Mouse (Mus musculus): ENCODE measurements around the gene Snrpc. TPM values are rescaled to one million over a fixed set of nuclear protein-coding genes. Genes with fewer than 3 reads are reported as not detected.

The Snrpc gene
- polyA plus RNA-seq, 2 experiments = 85.1 to 145 TPM

GRCm38 (mm10) chr17:27851076-27851475 is 13.1 kb downstream of the Snrpc start:
- no peak overlapping the region for H3K4me2 ChIP-seq (ENCODE audit: low read depth)
- no peak overlapping the region for H3K4me3 ChIP-seq (ENCODE audit: insufficient read depth in 1 of 2, low read depth in 2 of 2, low read length in 2 of 2)
- WGBS (ENCODE audit: insufficient replicate concordance) = 26% methylated on average over 3 of the region's 3 CpGs
- H3K27ac ChIP-seq = no peak overlapping the region
- peaks cover 39% of the 10 kb centered on the region for H3K36me3 ChIP-seq (replicated peaks; ENCODE audit: control insufficient read depth, insufficient read depth, low read depth)
- DNase-seq (ENCODE audit: low read depth in 3 of 3, low spot score in 3 of 3) (no peak), ATAC-seq (ENCODE audit: insufficient read depth) (no peak)
- peaks cover 3 to 5% of the 10 kb centered on the region in 2 experiments; a peak in 2 of 4 replicates for H3K4me1 ChIP-seq (replicated peaks; ENCODE audit: control insufficient read depth in 2 of 2, insufficient read depth in 2 of 2, low read length in 1 of 2)
- H3K9ac ChIP-seq (replicated peaks) = no peak overlapping the region
- TF ChIP-seq EP300 (IDR thresholded peaks at IDR 0.05; ENCODE audit: low read depth) (no peak), CTCF (IDR thresholded peaks at IDR 0.05; ENCODE audit: low read depth) (no peak)
- no peaks in the 10 kb centered on the region for H3K9me3 ChIP-seq (ENCODE audit: control insufficient read depth, low read length)
- no peaks in the 10 kb centered on the region for H3K27me3 ChIP-seq (ENCODE audit: control insufficient read depth, insufficient read depth, low read length)

- peak within 1 kb of the TSS; percentile 95 for H3K4me2 ChIP-seq (ENCODE audit: low read depth)
- no peaks in the 10 kb centered on the region for H3K27me3 ChIP-seq (ENCODE audit: control insufficient read depth, insufficient read depth, low read length)
- H3K4me3 ChIP-seq (ENCODE audit: insufficient read depth in 1 of 2, low read depth in 2 of 2, low read length in 2 of 2) = peak within 1 kb of the TSS; percentile 69 to 91
- peaks cover 15% of the 10 kb centered on the region for H3K36me3 ChIP-seq (replicated peaks; ENCODE audit: control insufficient read depth, insufficient read depth, low read depth)
- peak; percentile 72 to 78 (median 76) for DNase-seq (ENCODE audit: low read depth in 3 of 3, low spot score in 3 of 3)
- no peaks in the 10 kb centered on the region for H3K9me3 ChIP-seq (ENCODE audit: control insufficient read depth, low read length)
- 0% methylated on average over 54 of the region's 54 CpGs for WGBS (ENCODE audit: insufficient replicate concordance)
- peak within 1 kb of the TSS; percentile 71 for H3K27ac ChIP-seq
- peak; percentile 81 for ATAC-seq (ENCODE audit: insufficient read depth)
- TF ChIP-seq EP300 (IDR thresholded peaks at IDR 0.05; ENCODE audit: low read depth) (no peak), CTCF (IDR thresholded peaks at IDR 0.05; ENCODE audit: low read depth) (no peak)
- peak within 1 kb of the TSS; percentile 70 for H3K9ac ChIP-seq (replicated peaks)
- peaks cover 30 to 33% of the 10 kb centered on the region in 2 experiments for H3K4me1 ChIP-seq (replicated peaks; ENCODE audit: control insufficient read depth in 2 of 2, insufficient read depth in 2 of 2, low read length in 1 of 2)
Observed at GRCm38 (mm10) chr17:27856265-27856797, 18.4 kb downstream of the Snrpc start, which contains the start of gene Uhrf1bp1. Uhrf1bp1 (plus strand) TSS chr17:27856441.

GRCm38 (mm10) chr17:27856798-27857648 is 19.1 kb downstream of the Snrpc start:
- Histone ChIP-seq H3K36me3 (replicated peaks; ENCODE audit: control insufficient read depth, insufficient read depth, low read depth) (peaks cover 12% of the 10 kb centered on the region), H3K4me3 (ENCODE audit: insufficient read depth in 1 of 2, low read depth in 2 of 2, low read length in 2 of 2) (peak overlapping the region; percentile 69 to 91), H3K27me3 (ENCODE audit: control insufficient read depth, insufficient read depth, low read length) (no peaks in the 10 kb centered on the region), H3K4me1 (replicated peaks; ENCODE audit: control insufficient read depth in 2 of 2, insufficient read depth in 2 of 2, low read length in 1 of 2) (peaks cover 30 to 33% of the 10 kb centered on the region in 2 experiments), H3K27ac (peak overlapping the region; percentile 71), H3K9me3 (ENCODE audit: control insufficient read depth, low read length) (no peaks in the 10 kb centered on the region), H3K4me2 (ENCODE audit: low read depth) (peak overlapping the region; percentile 95), H3K9ac (replicated peaks) (peak overlapping the region; percentile 70)
- WGBS (ENCODE audit: insufficient replicate concordance) = 1% methylated on average over 52 of the region's 52 CpGs
- ATAC-seq (ENCODE audit: insufficient read depth) = peak; percentile 69
- DNase-seq (ENCODE audit: low read depth in 3 of 3, low spot score in 3 of 3) = peak in 2 of 3 experiments; percentile 36 to 53
- TF ChIP-seq CTCF (IDR thresholded peaks at IDR 0.05; ENCODE audit: low read depth) (no peak), EP300 (IDR thresholded peaks at IDR 0.05; ENCODE audit: low read depth) (no peak)

- Histone ChIP-seq H3K4me1 (replicated peaks; ENCODE audit: control insufficient read depth in 2 of 2, insufficient read depth in 2 of 2, low read length in 1 of 2) (peaks cover 30 to 33% of the 10 kb centered on the region in 2 experiments), H3K4me3 (ENCODE audit: insufficient read depth in 1 of 2, low read depth in 2 of 2, low read length in 2 of 2) (peak overlapping the region; percentile 69 to 91), H3K4me2 (ENCODE audit: low read depth) (peak overlapping the region; percentile 95), H3K27me3 (ENCODE audit: control insufficient read depth, insufficient read depth, low read length) (no peaks in the 10 kb centered on the region), H3K36me3 (replicated peaks; ENCODE audit: control insufficient read depth, insufficient read depth, low read depth) (peaks cover 5% of the 10 kb centered on the region), H3K9ac (replicated peaks) (peak overlapping the region; percentile 70), H3K27ac (peak overlapping the region; percentile 71), H3K9me3 (ENCODE audit: control insufficient read depth, low read length) (no peaks in the 10 kb centered on the region)
- peak in 1 of 3 experiments; percentile 35 for DNase-seq (ENCODE audit: low read depth in 3 of 3, low spot score in 3 of 3)
- WGBS (ENCODE audit: insufficient replicate concordance) = 17% methylated on average over 11 of the region's 11 CpGs
- TF ChIP-seq EP300 (IDR thresholded peaks at IDR 0.05; ENCODE audit: low read depth) (no peak), CTCF (IDR thresholded peaks at IDR 0.05; ENCODE audit: low read depth) (no peak)
- ATAC-seq (ENCODE audit: insufficient read depth) = no peak
Observed at GRCm38 (mm10) chr17:27857649-27858475, 19.9 kb downstream of the Snrpc start.
